Mouse (Mus musculus): Measurements from ENCODE around the gene Ubl3. TPM values are rescaled to one million over a fixed set of nuclear protein-coding genes. Genes with fewer than 3 reads are reported as not detected.

Ubl3 gene
- polyA plus RNA-seq, 1 experiment, result 129 TPM

DNA sequence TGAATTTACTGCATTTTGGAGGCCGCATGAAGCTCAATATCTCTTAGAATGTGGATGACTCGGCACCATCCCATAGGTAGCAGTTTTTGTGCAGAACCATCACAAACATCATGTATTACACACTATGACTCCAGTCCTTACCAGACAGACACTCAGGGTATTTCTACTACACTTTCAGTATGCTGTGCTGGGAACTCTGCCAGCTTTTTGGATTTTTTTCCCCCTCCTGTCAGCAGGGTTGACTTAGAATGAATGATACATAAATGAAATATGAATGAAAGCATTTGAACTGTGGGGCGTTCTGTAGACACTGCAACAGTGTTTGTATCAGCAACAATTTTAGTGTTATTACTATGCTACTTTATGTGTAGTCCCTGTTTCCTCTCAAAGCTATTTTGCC lies 17.9 kb downstream of the Ubl3 start:
- H3K27ac ChIP-seq (ENCODE audit: insufficient read depth, low read length), result no peak overlapping the region
- TF ChIP-seq POLR2A (IDR thresholded peaks at IDR 0.05; ENCODE audit: extremely low read depth, insufficient read depth, low read length) (no peak), CTCF (IDR thresholded peaks at IDR 0.05; ENCODE audit: extremely low read depth, insufficient read depth, low read length) (no peak)
- no peak overlapping the region for H3K4me3 ChIP-seq (ENCODE audit: insufficient read depth, low read length)
- H3K4me1 ChIP-seq (ENCODE audit: control insufficient read depth, insufficient read depth, low read length), result peaks cover 6% of the 10 kb centered on the region

DNA sequence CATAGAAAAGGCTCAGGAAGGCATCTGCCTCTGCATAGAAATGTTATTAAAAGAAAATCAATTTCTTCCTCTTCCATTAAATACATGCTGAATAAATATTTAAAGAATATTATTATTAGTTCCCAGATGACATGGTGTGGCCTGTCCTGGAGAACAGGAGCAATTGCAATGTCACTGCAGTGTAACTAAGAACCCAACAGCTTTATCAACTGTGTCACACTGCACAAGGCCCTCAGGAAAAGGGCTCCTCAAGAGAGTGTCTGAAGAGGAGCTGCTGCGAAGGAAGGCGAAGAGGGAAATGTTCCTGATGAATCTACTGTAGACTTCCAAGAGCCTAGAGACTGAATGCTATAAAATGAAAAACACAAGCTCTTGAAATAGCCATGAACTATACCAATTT lies 18.7 kb downstream of the Ubl3 start:
- H3K27ac ChIP-seq (ENCODE audit: insufficient read depth, low read length), result no peak overlapping the region
- no peak overlapping the region for H3K4me3 ChIP-seq (ENCODE audit: insufficient read depth, low read length)
- TF ChIP-seq POLR2A (IDR thresholded peaks at IDR 0.05; ENCODE audit: extremely low read depth, insufficient read depth, low read length) (no peak), CTCF (IDR thresholded peaks at IDR 0.05; ENCODE audit: extremely low read depth, insufficient read depth, low read length) (no peak)
- H3K4me1 ChIP-seq (ENCODE audit: control insufficient read depth, insufficient read depth, low read length), result peaks cover 6% of the 10 kb centered on the region

DNA sequence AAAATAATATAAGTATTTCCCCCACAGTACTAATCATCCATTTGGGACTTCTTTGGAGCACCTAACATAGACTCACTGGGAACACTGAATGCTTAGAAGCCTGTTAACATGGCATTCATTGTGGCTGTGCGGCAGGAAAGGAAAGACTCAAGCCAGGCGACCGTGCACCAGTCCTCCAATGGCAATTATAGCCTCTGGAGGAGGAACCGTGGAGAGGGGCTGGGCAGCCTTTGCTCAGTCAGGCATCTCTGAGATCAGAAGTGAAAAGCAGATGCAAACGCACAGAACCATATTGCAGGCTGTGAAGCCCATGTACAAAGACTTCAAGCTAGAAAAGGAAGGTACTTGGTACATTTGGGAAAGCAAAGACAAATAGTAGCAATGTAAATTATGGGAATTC lies 20.4 kb downstream of the Ubl3 start:
- peaks cover 8% of the 10 kb centered on the region for H3K4me1 ChIP-seq (ENCODE audit: control insufficient read depth, insufficient read depth, low read length)
- no peak for TF ChIP-seq CTCF (IDR thresholded peaks at IDR 0.05; ENCODE audit: extremely low read depth, insufficient read depth, low read length)
- no peak for TF ChIP-seq POLR2A (IDR thresholded peaks at IDR 0.05; ENCODE audit: extremely low read depth, insufficient read depth, low read length)
- no peak overlapping the region for H3K4me3 ChIP-seq (ENCODE audit: insufficient read depth, low read length)
- no peak overlapping the region for H3K27ac ChIP-seq (ENCODE audit: insufficient read depth, low read length)

DNA sequence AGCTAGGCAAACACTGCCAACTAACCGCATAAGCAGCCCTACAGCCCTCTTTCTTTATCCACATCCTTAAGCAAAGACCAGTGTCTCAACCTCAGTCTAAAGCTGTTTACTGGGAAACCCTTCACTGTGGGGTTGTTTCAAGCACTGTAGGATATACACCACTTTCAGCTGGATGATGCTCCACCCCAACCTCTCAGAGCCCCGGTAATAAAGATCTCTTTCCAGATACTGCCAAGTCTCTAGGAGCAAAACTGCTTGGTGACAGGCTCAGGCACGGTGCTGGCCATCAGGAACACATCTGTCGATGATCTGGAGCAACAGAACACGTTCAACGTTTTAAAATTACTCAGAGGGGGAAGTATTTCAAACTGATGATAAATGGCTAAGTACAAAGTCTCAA lies 25.0 kb downstream of the Ubl3 start:
- Histone ChIP-seq H3K4me3 (ENCODE audit: insufficient read depth, low read length) (no peak overlapping the region), H3K27ac (ENCODE audit: insufficient read depth, low read length) (no peak overlapping the region), H3K4me1 (ENCODE audit: control insufficient read depth, insufficient read depth, low read length) (peaks cover 9% of the 10 kb centered on the region)
- TF ChIP-seq POLR2A (IDR thresholded peaks at IDR 0.05; ENCODE audit: extremely low read depth, insufficient read depth, low read length) (no peak), CTCF (IDR thresholded peaks at IDR 0.05; ENCODE audit: extremely low read depth, insufficient read depth, low read length) (no peak)

DNA sequence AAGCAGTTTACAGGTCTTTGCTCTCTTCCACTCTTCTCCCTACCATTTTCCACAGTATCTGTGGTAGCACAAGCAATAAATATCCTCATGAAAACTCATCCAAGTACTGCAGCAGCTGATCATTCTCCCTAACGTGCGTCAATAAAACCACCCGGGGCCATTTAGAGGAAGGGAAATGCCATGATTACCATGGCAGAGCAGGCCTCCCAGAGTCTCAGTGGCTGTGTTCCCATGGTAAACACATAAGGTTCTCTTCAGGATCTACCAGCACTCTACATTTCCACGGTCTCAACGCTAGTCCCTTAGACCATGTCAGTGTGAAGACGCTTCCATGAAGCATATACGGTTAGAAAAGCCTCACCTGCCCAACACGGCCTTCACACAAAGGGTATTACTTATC lies 26.0 kb downstream of the Ubl3 start:
- Histone ChIP-seq H3K4me1 (ENCODE audit: control insufficient read depth, insufficient read depth, low read length) (peaks cover 10% of the 10 kb centered on the region), H3K27ac (ENCODE audit: insufficient read depth, low read length) (no peak overlapping the region), H3K4me3 (ENCODE audit: insufficient read depth, low read length) (no peak overlapping the region)
- TF ChIP-seq CTCF (IDR thresholded peaks at IDR 0.05; ENCODE audit: extremely low read depth, insufficient read depth, low read length), result no peak
- no peak for TF ChIP-seq POLR2A (IDR thresholded peaks at IDR 0.05; ENCODE audit: extremely low read depth, insufficient read depth, low read length)

DNA sequence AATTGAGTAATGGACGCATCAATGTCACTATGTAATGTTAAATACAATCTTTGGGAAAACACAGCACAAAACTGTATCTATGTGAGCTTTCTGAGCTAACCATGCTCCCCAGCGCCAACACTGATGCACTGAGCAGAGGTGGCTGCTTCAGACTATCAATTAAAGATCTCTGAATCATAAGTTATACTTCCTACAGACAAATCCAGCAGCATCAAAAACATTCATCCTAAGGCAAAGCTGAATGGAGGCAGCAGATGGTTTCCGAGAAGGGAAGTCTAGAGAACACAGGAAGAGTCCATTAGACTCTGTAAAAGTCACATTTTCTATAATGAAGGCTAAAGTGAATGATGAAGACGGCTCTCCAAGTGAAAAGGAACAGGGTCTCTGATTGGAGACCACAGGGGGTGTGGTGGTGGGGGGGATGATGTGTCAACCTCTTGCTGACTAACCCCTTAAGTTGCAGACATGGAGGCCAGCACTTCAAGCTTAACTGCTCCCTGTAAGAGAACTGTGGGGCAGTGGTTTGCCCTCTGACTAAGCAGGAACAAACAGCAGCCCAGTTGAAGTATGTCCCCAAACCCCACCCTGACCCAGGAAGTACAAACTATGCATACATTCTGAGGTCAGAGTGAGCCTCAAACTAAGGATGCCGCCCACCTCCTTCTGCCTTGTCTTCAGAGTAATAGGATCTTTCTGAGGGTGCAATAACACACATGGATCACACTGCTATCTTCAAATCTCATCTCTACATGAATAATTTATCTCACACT lies 29.2 kb downstream of the Ubl3 start:
- Histone ChIP-seq H3K4me1 (ENCODE audit: control insufficient read depth, insufficient read depth, low read length) (peaks cover 15% of the 10 kb centered on the region), H3K27ac (ENCODE audit: insufficient read depth, low read length) (no peak overlapping the region), H3K4me3 (ENCODE audit: insufficient read depth, low read length) (no peak overlapping the region)
- no peak for TF ChIP-seq POLR2A (IDR thresholded peaks at IDR 0.05; ENCODE audit: extremely low read depth, insufficient read depth, low read length)
- TF ChIP-seq CTCF (IDR thresholded peaks at IDR 0.05; ENCODE audit: extremely low read depth, insufficient read depth, low read length), result no peak

DNA sequence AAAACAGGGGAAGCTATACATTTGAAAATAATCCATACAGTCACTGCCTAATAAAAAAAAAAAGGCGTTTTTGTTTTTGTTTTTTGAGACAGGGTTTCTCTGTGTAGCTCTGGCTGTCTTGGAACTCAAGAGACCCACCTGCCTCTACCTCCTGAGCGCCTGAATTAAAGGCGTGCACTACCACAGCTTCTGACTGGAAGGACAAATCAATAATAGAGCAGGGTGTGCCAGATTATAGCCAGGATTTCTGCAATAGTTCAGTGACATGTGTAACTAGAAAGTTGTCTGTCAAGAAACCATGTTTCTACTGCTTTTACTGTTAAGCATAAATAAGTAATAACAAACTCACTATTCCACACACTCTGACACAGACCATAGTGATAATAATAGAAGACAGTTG lies 30.2 kb downstream of the Ubl3 start:
- Histone ChIP-seq H3K4me1 (ENCODE audit: control insufficient read depth, insufficient read depth, low read length) (peaks cover 14% of the 10 kb centered on the region), H3K4me3 (ENCODE audit: insufficient read depth, low read length) (no peak overlapping the region), H3K27ac (ENCODE audit: insufficient read depth, low read length) (no peak overlapping the region)
- TF ChIP-seq CTCF (IDR thresholded peaks at IDR 0.05; ENCODE audit: extremely low read depth, insufficient read depth, low read length), result no peak
- no peak for TF ChIP-seq POLR2A (IDR thresholded peaks at IDR 0.05; ENCODE audit: extremely low read depth, insufficient read depth, low read length)

DNA sequence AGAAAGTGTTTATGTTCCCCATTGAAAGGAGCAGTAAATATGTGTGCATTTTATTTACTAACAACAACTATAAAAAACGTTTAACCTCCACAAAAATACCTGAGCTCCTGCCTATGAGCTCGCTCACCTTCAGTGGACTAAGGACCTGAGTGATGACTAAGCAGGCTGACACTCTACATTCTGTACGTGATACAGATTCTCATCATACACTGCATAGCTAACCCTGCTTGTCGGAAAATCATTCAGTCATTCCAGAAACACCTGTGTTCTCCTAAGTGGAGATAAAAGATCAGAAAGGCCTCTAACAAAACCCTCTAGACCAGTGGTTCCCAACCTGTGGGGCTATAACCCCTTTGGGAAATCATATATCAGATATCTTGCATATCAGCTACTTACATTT lies 35.1 kb downstream of the Ubl3 start:
- H3K4me3 ChIP-seq (ENCODE audit: insufficient read depth, low read length), result no peak overlapping the region
- H3K27ac ChIP-seq (ENCODE audit: insufficient read depth, low read length), result no peak overlapping the region
- H3K4me1 ChIP-seq (ENCODE audit: control insufficient read depth, insufficient read depth, low read length), result peaks cover 11% of the 10 kb centered on the region
- TF ChIP-seq CTCF (IDR thresholded peaks at IDR 0.05; ENCODE audit: extremely low read depth, insufficient read depth, low read length) (no peak), POLR2A (IDR thresholded peaks at IDR 0.05; ENCODE audit: extremely low read depth, insufficient read depth, low read length) (no peak)

DNA sequence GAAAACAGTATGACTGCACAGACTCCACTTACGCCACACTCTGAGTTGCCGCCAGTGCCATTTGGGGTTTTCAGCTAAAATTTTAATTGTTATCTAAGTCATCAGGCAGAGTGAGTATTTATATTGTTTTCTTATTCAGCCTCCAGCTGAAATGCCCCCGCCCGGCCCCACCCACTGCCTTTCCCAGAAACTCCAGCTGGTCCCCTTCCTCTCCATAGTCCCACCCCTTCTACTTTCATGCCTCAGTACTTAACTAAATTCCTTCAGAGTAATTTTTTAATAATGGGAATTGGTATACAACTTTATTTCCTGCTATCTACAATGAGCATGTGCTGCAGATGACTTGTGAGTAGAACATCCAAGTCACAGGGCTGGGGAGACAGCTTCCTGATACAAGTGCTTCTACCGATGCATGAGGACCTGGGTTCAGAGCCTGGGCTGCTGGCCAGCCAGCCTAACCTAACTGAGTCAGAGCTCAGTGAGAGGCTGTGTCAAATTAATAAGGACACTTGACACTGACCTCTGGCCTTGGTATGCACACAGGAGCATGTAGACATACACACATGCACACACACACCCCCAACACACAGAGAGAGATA lies 40.4 kb downstream of the Ubl3 start:
- H3K27ac ChIP-seq (ENCODE audit: insufficient read depth, low read length), result no peak overlapping the region
- TF ChIP-seq CTCF (IDR thresholded peaks at IDR 0.05; ENCODE audit: extremely low read depth, insufficient read depth, low read length) (no peak), POLR2A (IDR thresholded peaks at IDR 0.05; ENCODE audit: extremely low read depth, insufficient read depth, low read length) (no peak)

DNA sequence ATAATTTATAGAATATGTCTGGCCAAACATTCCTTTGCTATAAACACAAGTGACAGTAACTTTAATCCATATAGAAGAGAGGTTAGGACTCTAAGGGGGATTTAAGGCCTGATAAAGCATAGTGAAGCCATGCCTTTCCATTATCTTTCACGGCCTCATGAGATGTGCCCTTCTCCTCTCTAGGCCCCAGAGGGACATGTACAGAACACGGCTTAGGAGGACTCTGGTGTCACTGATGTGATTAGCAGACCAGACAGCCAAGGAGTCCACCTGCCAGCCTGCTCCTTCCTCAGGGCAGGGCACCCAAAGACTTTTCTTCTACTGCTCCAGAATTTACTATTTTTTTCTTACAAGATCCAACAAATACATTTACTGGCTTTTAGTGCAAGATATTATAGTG lies 42.3 kb downstream of the Ubl3 start:
- H3K27ac ChIP-seq (ENCODE audit: insufficient read depth, low read length), result no peak overlapping the region
- TF ChIP-seq POLR2A (IDR thresholded peaks at IDR 0.05; ENCODE audit: extremely low read depth, insufficient read depth, low read length), result no peak

More for the DNA sequence above, 40.4 kb downstream of the Ubl3 start:
- H3K4me1 ChIP-seq (ENCODE audit: control insufficient read depth, insufficient read depth, low read length), result peaks cover 15% of the 10 kb centered on the region
- no peak overlapping the region for H3K4me3 ChIP-seq (ENCODE audit: insufficient read depth, low read length)

More for the DNA sequence above, 42.3 kb downstream of the Ubl3 start:
- peaks cover 14% of the 10 kb centered on the region for H3K4me1 ChIP-seq (ENCODE audit: control insufficient read depth, insufficient read depth, low read length)
- H3K4me3 ChIP-seq (ENCODE audit: insufficient read depth, low read length), result no peak overlapping the region

Data from cortical plate, adult 2 months (tissue).